Mouse (Mus musculus): ENCODE measurements around the gene Usmg5. TPM values are rescaled to one million over a fixed set of nuclear protein-coding genes. Genes with fewer than 3 reads are reported as not detected.

Usmg5 gene
- polyA plus RNA-seq, 1 experiment from 2014 or later = 2,838 TPM

GRCm38 (mm10) chr19:47130551-47131125, 40.2 kb upstream of the Usmg5 start:
- H3K4me2 ChIP-seq (ENCODE audit: low read length) = no peak overlapping the region
- peaks cover 95% of the 10 kb centered on the region for H3K36me3 ChIP-seq (ENCODE audit: control insufficient read depth, insufficient read depth, low read length)
- no peak for ATAC-seq (ENCODE audit: insufficient number of reproducible peaks, insufficient read depth, low FRiP score, low read depth)
- H3K4me3 ChIP-seq (ENCODE audit: control insufficient read depth in 1 of 2, insufficient read depth in 1 of 2, low read depth in 1 of 2, low read length in 2 of 2) = no peak overlapping the region
- 0 out of 4 replicates have a peak, but pooled peaks cover 0 to under 1% of the 10 kb centered on the region in 2 experiments for H3K4me1 ChIP-seq (ENCODE audit: control insufficient read depth in 2 of 2, insufficient read depth in 2 of 2, low read length in 2 of 2)
- H3K27me3 ChIP-seq (ENCODE audit: control insufficient read depth, insufficient read depth, low read length) = no peaks in the 10 kb centered on the region
- H3K27ac ChIP-seq (replicated peaks in 1 of 2; ENCODE audit: control insufficient read depth in 1 of 2, insufficient read depth in 1 of 2, low read depth in 2 of 2, low read length in 2 of 2) = no peak overlapping the region
- H3K9me3 ChIP-seq (ENCODE audit: control insufficient read depth, low read length) = no peaks in the 10 kb centered on the region
- WGBS = 97% methylated on average over 15 of the region's 15 CpGs
- H3K9ac ChIP-seq (ENCODE audit: low read length) = no peak overlapping the region

- Histone ChIP-seq H3K36me3 (ENCODE audit: control insufficient read depth, insufficient read depth, low read length) (peaks cover 100% of the 10 kb centered on the region), H3K27ac (replicated peaks in 1 of 2; ENCODE audit: control insufficient read depth in 1 of 2, insufficient read depth in 1 of 2, low read depth in 2 of 2, low read length in 2 of 2) (no peak overlapping the region), H3K4me2 (ENCODE audit: low read length) (no peak overlapping the region), H3K9ac (ENCODE audit: low read length) (no peak overlapping the region), H3K4me1 (ENCODE audit: control insufficient read depth in 2 of 2, insufficient read depth in 2 of 2, low read length in 2 of 2) (peaks cover 0 to 10% of the 10 kb centered on the region in 2 experiments; a peak in 2 of 4 replicates), H3K9me3 (ENCODE audit: control insufficient read depth, low read length) (no peaks in the 10 kb centered on the region), H3K27me3 (ENCODE audit: control insufficient read depth, insufficient read depth, low read length) (no peaks in the 10 kb centered on the region), H3K4me3 (ENCODE audit: control insufficient read depth in 1 of 2, insufficient read depth in 1 of 2, low read depth in 1 of 2, low read length in 2 of 2) (no peak overlapping the region)
- 85% methylated on average over 11 of the region's 11 CpGs for WGBS
- no peak for ATAC-seq (ENCODE audit: insufficient number of reproducible peaks, insufficient read depth, low FRiP score, low read depth)
These were observed 38.4 kb upstream of the Usmg5 start for GRCm38 (mm10) chr19:47128835-47129234.

- Histone ChIP-seq H3K36me3 (ENCODE audit: control insufficient read depth, insufficient read depth, low read length) (peaks cover 95% of the 10 kb centered on the region), H3K4me2 (ENCODE audit: low read length) (no peak overlapping the region), H3K9me3 (ENCODE audit: control insufficient read depth, low read length) (no peaks in the 10 kb centered on the region), H3K9ac (ENCODE audit: low read length) (no peak overlapping the region), H3K4me3 (ENCODE audit: control insufficient read depth in 1 of 2, insufficient read depth in 1 of 2, low read depth in 1 of 2, low read length in 2 of 2) (no peak overlapping the region), H3K4me1 (ENCODE audit: control insufficient read depth in 2 of 2, insufficient read depth in 2 of 2, low read length in 2 of 2) (peaks cover 0 to 11% of the 10 kb centered on the region in 2 experiments; a peak in 2 of 4 replicates), H3K27ac (replicated peaks in 1 of 2; ENCODE audit: control insufficient read depth in 1 of 2, insufficient read depth in 1 of 2, low read depth in 2 of 2, low read length in 2 of 2) (no peak overlapping the region), H3K27me3 (ENCODE audit: control insufficient read depth, insufficient read depth, low read length) (no peaks in the 10 kb centered on the region)
- ATAC-seq (ENCODE audit: insufficient number of reproducible peaks, insufficient read depth, low FRiP score, low read depth) = no peak
- WGBS = 90% methylated on average over 10 of the region's 10 CpGs
These were observed 37.7 kb upstream of the Usmg5 start for GRCm38 (mm10) chr19:47128164-47128563.

GRCm38 (mm10) chr19:47122802-47123201, 32.4 kb upstream of the Usmg5 start:
- no peak overlapping the region for H3K9ac ChIP-seq (ENCODE audit: low read length)
- no peak overlapping the region for H3K4me2 ChIP-seq (ENCODE audit: low read length)
- 21% methylated on average over 2 of the region's 2 CpGs for WGBS
- peaks cover 0 to 11% of the 10 kb centered on the region in 2 experiments; a peak in 2 of 4 replicates for H3K4me1 ChIP-seq (ENCODE audit: control insufficient read depth in 2 of 2, insufficient read depth in 2 of 2, low read length in 2 of 2)
- no peak overlapping the region for H3K4me3 ChIP-seq (ENCODE audit: control insufficient read depth in 1 of 2, insufficient read depth in 1 of 2, low read depth in 1 of 2, low read length in 2 of 2)
- no peak overlapping the region for H3K27ac ChIP-seq (replicated peaks in 1 of 2; ENCODE audit: control insufficient read depth in 1 of 2, insufficient read depth in 1 of 2, low read depth in 2 of 2, low read length in 2 of 2)
- H3K27me3 ChIP-seq (ENCODE audit: control insufficient read depth, insufficient read depth, low read length) = no peaks in the 10 kb centered on the region
- no peaks in the 10 kb centered on the region for H3K9me3 ChIP-seq (ENCODE audit: control insufficient read depth, low read length)
- H3K36me3 ChIP-seq (ENCODE audit: control insufficient read depth, insufficient read depth, low read length) = peaks cover 79% of the 10 kb centered on the region
- ATAC-seq (ENCODE audit: insufficient number of reproducible peaks, insufficient read depth, low FRiP score, low read depth) = no peak

GRCm38 (mm10) chr19:47121054-47121453, 30.6 kb upstream of the Usmg5 start:
- ATAC-seq (ENCODE audit: insufficient number of reproducible peaks, insufficient read depth, low FRiP score, low read depth) = no peak
- Histone ChIP-seq H3K4me3 (ENCODE audit: control insufficient read depth in 1 of 2, insufficient read depth in 1 of 2, low read depth in 1 of 2, low read length in 2 of 2) (no peak overlapping the region), H3K36me3 (ENCODE audit: control insufficient read depth, insufficient read depth, low read length) (peaks cover 78% of the 10 kb centered on the region), H3K9me3 (ENCODE audit: control insufficient read depth, low read length) (no peaks in the 10 kb centered on the region), H3K4me2 (ENCODE audit: low read length) (no peak overlapping the region), H3K27ac (replicated peaks in 1 of 2; ENCODE audit: control insufficient read depth in 1 of 2, insufficient read depth in 1 of 2, low read depth in 2 of 2, low read length in 2 of 2) (no peak overlapping the region), H3K27me3 (ENCODE audit: control insufficient read depth, insufficient read depth, low read length) (no peaks in the 10 kb centered on the region), H3K4me1 (ENCODE audit: control insufficient read depth in 2 of 2, insufficient read depth in 2 of 2, low read length in 2 of 2) (peaks cover 5 to 11% of the 10 kb centered on the region in 2 experiments; a peak in 2 of 4 replicates), H3K9ac (ENCODE audit: low read length) (no peak overlapping the region)
- 46% methylated on average over 4 of the region's 4 CpGs for WGBS

- no peak for ATAC-seq (ENCODE audit: insufficient number of reproducible peaks, insufficient read depth, low FRiP score, low read depth)
- no peak overlapping the region for H3K9ac ChIP-seq (ENCODE audit: low read length)
- 80% methylated on average over 2 of the region's 2 CpGs for WGBS
- no peak overlapping the region for H3K27ac ChIP-seq (replicated peaks in 1 of 2; ENCODE audit: control insufficient read depth in 1 of 2, insufficient read depth in 1 of 2, low read depth in 2 of 2, low read length in 2 of 2)
- peaks cover 0 to 5% of the 10 kb centered on the region in 2 experiments; a peak in 1 of 4 replicates for H3K4me1 ChIP-seq (ENCODE audit: control insufficient read depth in 2 of 2, insufficient read depth in 2 of 2, low read length in 2 of 2)
- no peak overlapping the region for H3K4me3 ChIP-seq (ENCODE audit: control insufficient read depth in 1 of 2, insufficient read depth in 1 of 2, low read depth in 1 of 2, low read length in 2 of 2)
- no peaks in the 10 kb centered on the region for H3K9me3 ChIP-seq (ENCODE audit: control insufficient read depth, low read length)
- H3K27me3 ChIP-seq (ENCODE audit: control insufficient read depth, insufficient read depth, low read length) = no peaks in the 10 kb centered on the region
- peaks cover 78% of the 10 kb centered on the region for H3K36me3 ChIP-seq (ENCODE audit: control insufficient read depth, insufficient read depth, low read length)
- H3K4me2 ChIP-seq (ENCODE audit: low read length) = no peak overlapping the region
These were observed 28.2 kb upstream of the Usmg5 start for GRCm38 (mm10) chr19:47118634-47119033.

GRCm38 (mm10) chr19:47104641-47105271, 14.3 kb upstream of the Usmg5 start:
- Histone ChIP-seq H3K4me1 (ENCODE audit: control insufficient read depth in 2 of 2, insufficient read depth in 2 of 2, low read length in 2 of 2) (no peaks in the 10 kb centered on the region), H3K4me3 (ENCODE audit: control insufficient read depth in 1 of 2, insufficient read depth in 1 of 2, low read depth in 1 of 2, low read length in 2 of 2) (no peak overlapping the region), H3K27me3 (ENCODE audit: control insufficient read depth, insufficient read depth, low read length) (no peaks in the 10 kb centered on the region), H3K4me2 (ENCODE audit: low read length) (no peak overlapping the region), H3K36me3 (ENCODE audit: control insufficient read depth, insufficient read depth, low read length) (peaks cover 97% of the 10 kb centered on the region), H3K9ac (ENCODE audit: low read length) (no peak overlapping the region), H3K9me3 (ENCODE audit: control insufficient read depth, low read length) (no peaks in the 10 kb centered on the region), H3K27ac (replicated peaks in 1 of 2; ENCODE audit: control insufficient read depth in 1 of 2, insufficient read depth in 1 of 2, low read depth in 2 of 2, low read length in 2 of 2) (no peak overlapping the region)
- no peak for ATAC-seq (ENCODE audit: insufficient number of reproducible peaks, insufficient read depth, low FRiP score, low read depth)
- WGBS = 83% methylated on average over 9 of the region's 9 CpGs

Data from heart, embryonic 14.5 days (tissue).